Mouse (Mus musculus) cerebellum, adult 2 months (tissue): Measurements from ENCODE around the gene Gad1. TPM values are rescaled to one million over a fixed set of nuclear protein-coding genes. Genes with fewer than 3 reads are reported as not detected.

Experiments used
- DNase-seq, 2 experiments: peaks; one replicate each; pipeline ENCODE4 v3.0.0; 2021
- H3K27ac ChIP-seq: fragments of 200-500 bp; 2 replicates; pipeline ENCODE4 v1.5.1; 2012; ENCODE audit warnings: low read length, control low read depth, inconsistent platforms; ENCODE audit not compliant: insufficient read depth
- H3K27me3 ChIP-seq: fragments of 200-500 bp; 2 replicates; pipeline ENCODE4 v1.6.1; 2012; ENCODE audit warnings: inconsistent platforms, mild to moderate bottlenecking, low read length, moderate library complexity; ENCODE audit not compliant: control insufficient read depth, insufficient read depth
- H3K4me1 ChIP-seq: fragments of 200-500 bp; 2 replicates; pipeline ENCODE4 v1.6.1; 2011; ENCODE audit warnings: low read length; ENCODE audit not compliant: control insufficient read depth, insufficient read depth
- H3K4me3 ChIP-seq: fragments of 200-500 bp; replicated peaks from 2 replicates; pipeline ENCODE3; 2011; ENCODE audit warnings: mild to moderate bottlenecking, low read depth, low read length, control low read depth; ENCODE audit not compliant: insufficient read depth
- CTCF ChIP-seq: fragments of 200-500 bp; IDR thresholded peaks from 2 replicates; pipeline ENCODE4 v1.5.1; 2011; ENCODE audit warnings: low read depth, mild to moderate bottlenecking, control low read depth, low read length, moderate library complexity, borderline replicate concordance; ENCODE audit not compliant: insufficient read depth
- POLR2A ChIP-seq: fragments of 200-500 bp; IDR thresholded peaks from 2 replicates; pipeline ENCODE4 v1.6.1; 2011; ENCODE audit warnings: low read length, control low read depth, borderline replicate concordance; ENCODE audit not compliant: insufficient read depth
- WGBS: fragments of 180-500 bp; shearing (Covaris S2); methylation state at CpG from one replicate; pipeline ENCODE4 v1.1.7; 2018; 5-methylcytosine and 5-hydroxymethylcytosine counted together
- polyA plus RNA-seq: library from polyadenylated mRNA; depleted of rRNA; stranded (reverse); fragments of >200 nt; gene quantifications from 2 replicates; pipeline ENCODE4 v1.2.3, GENCODE M21; 2012

The Gad1 gene
- polyA plus RNA-seq, 1 experiment = 474 TPM

DNA sequence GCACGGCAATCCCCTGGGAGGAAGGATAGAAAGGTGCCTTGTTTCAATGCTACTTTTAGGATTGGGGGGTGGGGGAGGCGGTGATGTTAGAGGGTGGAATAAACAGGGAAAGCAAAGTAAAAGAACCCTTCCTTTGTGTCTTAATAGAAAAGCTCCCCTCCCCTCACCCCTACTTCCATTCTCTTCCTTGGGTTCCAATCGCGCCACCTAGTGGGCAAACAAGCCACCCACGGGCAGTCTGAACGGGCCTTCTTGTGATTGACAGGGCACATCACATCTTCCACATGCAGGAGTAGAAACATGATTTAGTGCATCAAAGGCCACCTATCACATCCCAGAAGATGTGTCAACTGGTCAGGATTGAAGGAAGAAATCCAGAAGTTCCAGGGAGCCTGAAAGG is 67.4 kb downstream of the Gad1 start:
- WGBS = 10% methylated on average over 6 of the region's 6 CpGs
- no peaks in the 10 kb centered on the region for H3K4me1 ChIP-seq
- peak; percentile 42; the same call in 1 of the 2 replicates for TF ChIP-seq CTCF
- TF ChIP-seq POLR2A = no peak
- H3K27me3 ChIP-seq = no peaks in the 10 kb centered on the region
- DNase-seq = peak; percentile 11 to 27
- H3K27ac ChIP-seq = no peak overlapping the region
- no peak overlapping the region for H3K4me3 ChIP-seq

DNA sequence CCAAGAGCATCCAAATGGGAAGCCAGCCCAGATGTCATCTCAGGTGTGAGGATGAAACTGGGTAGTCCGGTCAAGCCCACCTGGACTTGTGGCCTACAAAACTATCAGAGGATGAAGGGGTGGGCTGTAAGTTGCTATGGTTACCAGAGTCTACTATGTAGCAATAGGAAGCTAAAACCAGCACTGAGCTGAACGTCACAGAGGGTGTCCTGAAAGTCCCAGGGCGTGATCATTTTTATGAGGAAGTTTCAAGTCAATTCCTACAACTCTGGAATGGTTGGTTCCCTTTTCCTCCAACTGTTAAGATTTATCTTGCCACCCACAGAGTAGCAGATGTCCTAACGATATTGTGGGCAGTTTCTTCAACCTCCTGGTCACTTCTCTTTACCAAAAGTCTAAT is 69.4 kb downstream of the Gad1 start:
- no peak overlapping the region for H3K27ac ChIP-seq
- no peak overlapping the region for H3K4me3 ChIP-seq
- TF ChIP-seq POLR2A = no peak
- no peaks in the 10 kb centered on the region for H3K27me3 ChIP-seq
- DNase-seq = no peak
- WGBS = 49% methylated on average over 4 of the region's 4 CpGs
- H3K4me1 ChIP-seq = no peaks in the 10 kb centered on the region

DNA sequence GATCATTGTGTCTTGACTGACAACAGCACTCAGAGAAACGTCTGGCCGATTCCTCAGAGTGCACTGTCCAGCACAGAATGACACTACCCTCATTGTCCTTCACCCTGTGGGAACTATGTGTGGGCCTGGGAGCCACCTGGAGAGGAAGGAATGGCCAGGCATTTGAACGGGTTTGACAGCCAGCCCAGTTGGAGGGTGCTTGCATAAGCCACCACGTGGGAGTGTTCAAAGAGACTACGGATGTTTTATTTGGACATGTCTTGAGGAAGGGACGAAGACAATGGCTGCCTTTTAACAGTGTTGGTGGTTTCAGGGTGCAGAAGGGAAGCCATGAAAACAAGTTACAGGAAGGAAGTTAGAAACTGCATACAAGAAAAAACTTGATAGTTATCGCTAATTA is 72.9 kb downstream of the Gad1 start:
- Histone ChIP-seq H3K27ac (no peak overlapping the region), H3K4me3 (no peak overlapping the region), H3K4me1 (no peaks in the 10 kb centered on the region), H3K27me3 (no peaks in the 10 kb centered on the region)
- no peak for DNase-seq
- TF ChIP-seq POLR2A (no peak), CTCF (no peak)
- WGBS = 45% methylated on average over 7 of the region's 7 CpGs

DNA sequence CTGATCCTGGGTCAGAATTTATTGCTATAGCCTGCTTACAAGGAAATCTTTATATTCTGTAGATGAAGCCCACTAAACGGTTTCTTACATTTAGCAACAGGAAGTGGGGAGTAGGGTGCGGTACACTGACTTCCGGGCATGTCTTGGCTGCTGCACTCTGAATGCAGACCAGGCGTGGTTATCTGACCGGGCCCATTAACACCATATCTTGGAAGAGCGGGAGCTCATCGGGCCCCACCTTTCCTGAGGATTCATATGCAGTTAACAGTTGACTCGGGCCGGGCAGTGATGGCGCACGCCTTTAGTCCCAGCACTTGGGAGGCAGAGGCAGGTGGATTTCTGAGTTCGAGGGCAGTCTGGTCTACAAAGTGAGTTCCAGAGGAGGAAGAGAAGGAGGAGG is 75.5 kb downstream of the Gad1 start:
- TF ChIP-seq CTCF (no peak), POLR2A (no peak)
- Histone ChIP-seq H3K4me3 (no peak overlapping the region), H3K27ac (no peak overlapping the region), H3K27me3 (no peaks in the 10 kb centered on the region), H3K4me1 (no peaks in the 10 kb centered on the region)
- no peak for DNase-seq
- WGBS = 94% methylated on average over 12 of the region's 12 CpGs

DNA sequence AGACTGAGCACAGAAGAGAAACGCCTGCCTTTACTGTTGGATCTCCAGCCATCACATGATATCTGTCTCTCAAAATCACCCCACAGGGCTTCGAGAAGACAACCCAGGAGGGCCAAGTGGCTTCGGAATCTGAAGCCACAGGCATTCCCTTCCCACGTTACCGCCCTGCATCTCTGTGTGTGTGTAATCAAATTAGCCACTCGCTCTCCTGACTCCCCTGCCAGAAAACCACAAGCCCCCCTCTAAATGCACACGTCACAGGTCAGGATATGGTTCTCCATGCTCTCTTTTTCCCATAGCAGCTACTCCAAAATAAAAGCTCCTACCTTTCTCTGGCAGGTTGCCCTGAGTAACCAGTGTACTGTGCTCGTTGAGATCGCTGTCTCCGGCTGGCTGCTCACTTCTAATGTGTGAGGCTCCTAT is 76.5 kb downstream of the Gad1 start:
- no peak overlapping the region for H3K4me3 ChIP-seq
- WGBS = 3% methylated on average over 10 of the region's 10 CpGs
- DNase-seq = peak in 1 of 2 experiments; percentile 6
- TF ChIP-seq CTCF (no peak), POLR2A (no peak)
- no peaks in the 10 kb centered on the region for H3K4me1 ChIP-seq
- no peaks in the 10 kb centered on the region for H3K27me3 ChIP-seq
- no peak overlapping the region for H3K27ac ChIP-seq

DNA sequence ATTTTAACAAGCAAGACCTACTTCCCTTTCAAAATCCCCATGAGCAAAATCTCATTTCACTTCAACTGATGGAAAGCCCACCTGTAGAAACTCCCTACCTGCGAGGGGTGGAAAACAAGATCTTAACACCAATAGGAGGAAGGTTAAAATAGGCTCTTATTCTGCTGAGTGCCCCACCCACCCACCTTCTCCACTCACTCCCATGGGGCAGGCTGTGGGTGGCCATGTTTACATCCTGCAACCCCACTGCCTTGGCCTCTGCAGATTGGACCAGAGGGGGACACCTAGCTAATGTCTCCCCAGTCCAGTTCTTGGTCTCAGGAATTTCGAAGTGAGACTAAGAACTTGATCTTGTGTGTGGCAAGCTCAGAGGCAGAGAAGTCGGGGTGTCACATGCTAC is 77.0 kb downstream of the Gad1 start:
- Histone ChIP-seq H3K27me3 (no peaks in the 10 kb centered on the region), H3K27ac (no peak overlapping the region), H3K4me1 (no peaks in the 10 kb centered on the region), H3K4me3 (no peak overlapping the region)
- TF ChIP-seq CTCF (no peak), POLR2A (no peak)
- 77% methylated on average over 3 of the region's 3 CpGs for WGBS
- no peak for DNase-seq

DNA sequence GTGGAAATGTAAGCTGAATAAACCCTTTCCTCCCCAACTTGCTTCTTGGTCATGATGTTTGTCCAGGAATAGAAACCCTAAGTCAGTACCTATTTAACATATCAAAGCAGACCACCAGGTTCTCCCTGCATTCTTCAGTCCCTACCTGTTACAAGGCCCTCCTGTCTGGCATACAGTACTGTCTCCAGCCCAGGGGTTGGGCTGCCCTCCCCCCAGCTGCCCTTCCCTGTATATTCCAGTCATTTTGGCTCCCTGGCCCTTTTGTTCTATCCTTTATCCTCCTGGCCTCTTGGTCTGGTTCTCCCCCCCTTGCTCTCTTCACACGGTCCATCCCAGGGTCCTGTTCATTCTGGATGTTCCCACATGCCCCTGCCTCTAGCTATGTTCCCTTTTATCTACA is 78.4 kb downstream of the Gad1 start:
- H3K4me3 ChIP-seq = no peak overlapping the region
- DNase-seq = no peak
- TF ChIP-seq POLR2A (no peak), CTCF (no peak)
- H3K4me1 ChIP-seq = no peaks in the 10 kb centered on the region
- H3K27me3 ChIP-seq = no peaks in the 10 kb centered on the region
- 80% methylated on average over 1 of the region's 1 CpGs for WGBS
- H3K27ac ChIP-seq = no peak overlapping the region

DNA sequence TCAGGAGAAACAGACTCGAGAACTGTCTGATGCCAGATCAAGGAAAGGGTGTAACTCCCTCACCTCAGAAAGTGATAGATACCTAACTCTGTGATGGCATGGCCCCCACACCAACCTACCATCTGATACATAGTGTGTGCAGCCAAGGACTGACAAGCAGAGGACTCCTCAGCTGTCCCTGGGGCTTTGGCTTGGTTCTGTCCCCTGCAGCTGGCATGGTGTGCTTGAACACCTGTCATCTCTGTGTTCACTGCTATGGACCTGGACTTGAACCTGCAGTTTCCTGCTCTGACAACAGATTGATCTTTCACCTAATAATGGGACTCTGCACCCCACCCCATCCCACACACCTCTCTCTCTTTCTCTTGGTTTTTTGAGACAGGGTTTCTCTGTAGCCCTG is 79.5 kb downstream of the Gad1 start:
- H3K4me1 ChIP-seq = no peaks in the 10 kb centered on the region
- 89% methylated on average over 1 of the region's 1 CpGs for WGBS
- TF ChIP-seq CTCF = no peak
- no peak for TF ChIP-seq POLR2A
- no peaks in the 10 kb centered on the region for H3K27me3 ChIP-seq
- DNase-seq = no peak
- no peak overlapping the region for H3K27ac ChIP-seq
- no peak overlapping the region for H3K4me3 ChIP-seq

DNA sequence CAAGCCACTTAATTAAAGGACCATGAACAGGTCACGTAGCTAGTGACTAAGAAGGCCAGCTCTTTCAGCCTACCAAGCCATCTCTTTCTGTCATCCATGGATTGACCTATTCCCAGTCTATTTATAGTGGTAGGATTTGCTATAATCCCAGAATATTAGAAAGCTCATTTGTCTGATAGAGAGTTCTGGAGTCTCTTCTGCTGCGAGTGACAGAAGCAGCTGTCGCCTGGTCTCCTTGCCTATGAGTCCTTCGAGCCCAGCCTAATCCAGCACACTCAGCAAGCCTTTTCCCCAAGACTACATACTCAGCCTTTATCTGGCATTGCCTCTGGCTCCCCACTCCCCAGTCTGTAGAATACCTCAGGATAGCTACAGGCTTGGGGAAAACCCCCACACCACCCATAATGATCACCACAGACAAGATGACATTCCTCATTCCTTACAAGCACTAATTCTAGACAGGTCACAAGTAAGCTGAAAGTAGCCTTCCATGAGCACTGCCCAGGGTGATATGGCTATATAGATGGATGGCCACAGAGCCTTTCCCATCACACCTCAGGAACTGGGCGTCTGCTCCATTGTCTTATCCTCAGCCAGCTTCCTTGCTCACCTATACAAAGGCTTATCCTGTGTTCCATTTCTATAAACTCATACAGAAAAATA is 81.3 kb downstream of the Gad1 start:
- H3K27me3 ChIP-seq = no peaks in the 10 kb centered on the region
- 86% methylated on average over 5 of the region's 5 CpGs for WGBS
- DNase-seq = no peak
- no peaks in the 10 kb centered on the region for H3K4me1 ChIP-seq
- TF ChIP-seq POLR2A (no peak), CTCF (no peak)
- H3K4me3 ChIP-seq = no peak overlapping the region
- H3K27ac ChIP-seq = no peak overlapping the region
